Mouse (Mus musculus) midbrain, embryonic 15.5 days (tissue): Measurements from ENCODE around the gene Gm3045. TPM values are rescaled to one million over a fixed set of nuclear protein-coding genes. Genes with fewer than 3 reads are reported as not detected.

Source experiments
- ATAC-seq: fragments of 200-750 bp; cut with Nextera tagmentation; replicated peaks from 2 replicates; pipeline ENCODE4 v1.8.0; 2017; ENCODE audit warnings: moderate TSS enrichment
- H3K27ac ChIP-seq: fragments of 300-500 bp; sonication (generic); 2 replicates; pipeline ENCODE4 v1.5.1; 2015; ENCODE audit warnings: mild to moderate bottlenecking, inconsistent platforms
- H3K27me3 ChIP-seq: fragments of 300-500 bp; sonication (generic); replicated peaks from 2 replicates; pipeline ENCODE4 v1.6.1; 2015; ENCODE audit warnings: inconsistent platforms
- H3K36me3 ChIP-seq: fragments of 300-500 bp; sonication (generic); replicated peaks from 2 replicates; pipeline ENCODE4 v1.6.1; 2015; ENCODE audit warnings: inconsistent platforms
- H3K4me1 ChIP-seq: fragments of 300-500 bp; sonication (generic); 2 replicates; pipeline ENCODE4 v1.6.1; 2015; ENCODE audit warnings: inconsistent platforms
- H3K4me2 ChIP-seq: fragments of 300-500 bp; sonication (generic); 2 replicates; pipeline ENCODE4 v1.6.1; 2015; ENCODE audit warnings: inconsistent platforms, mild to moderate bottlenecking, moderate library complexity
- H3K4me3 ChIP-seq: fragments of 300-500 bp; sonication (generic); 2 replicates; pipeline ENCODE4 v1.5.1; 2015; ENCODE audit warnings: mild to moderate bottlenecking, inconsistent platforms
- H3K9ac ChIP-seq: fragments of 300-500 bp; sonication (generic); 2 replicates; pipeline ENCODE4 v1.6.1; 2015; ENCODE audit warnings: mild to moderate bottlenecking, inconsistent platforms
- H3K9me3 ChIP-seq: fragments of 300-500 bp; sonication (generic); 2 replicates; pipeline ENCODE4 v1.6.1; 2016; ENCODE audit warnings: inconsistent platforms
- WGBS: fragments of 180-500 bp; shearing (Covaris S2); methylation state at CpG from one replicate; pipeline ENCODE4 v1.1.7; 2015; ENCODE audit warnings: mixed read lengths; 5-methylcytosine and 5-hydroxymethylcytosine counted together
- polyA plus RNA-seq: library from polyadenylated mRNA; unstranded; fragments of >200 nt; fragmentation: Nextera tagmentation; extraction: Ambion mirVana; gene quantifications from 2 replicates; pipeline ENCODE4 v1.2.1, GENCODE M21; 2015

The Gm3045 gene
- not detected in 2 replicates for polyA plus RNA-seq

DNA sequence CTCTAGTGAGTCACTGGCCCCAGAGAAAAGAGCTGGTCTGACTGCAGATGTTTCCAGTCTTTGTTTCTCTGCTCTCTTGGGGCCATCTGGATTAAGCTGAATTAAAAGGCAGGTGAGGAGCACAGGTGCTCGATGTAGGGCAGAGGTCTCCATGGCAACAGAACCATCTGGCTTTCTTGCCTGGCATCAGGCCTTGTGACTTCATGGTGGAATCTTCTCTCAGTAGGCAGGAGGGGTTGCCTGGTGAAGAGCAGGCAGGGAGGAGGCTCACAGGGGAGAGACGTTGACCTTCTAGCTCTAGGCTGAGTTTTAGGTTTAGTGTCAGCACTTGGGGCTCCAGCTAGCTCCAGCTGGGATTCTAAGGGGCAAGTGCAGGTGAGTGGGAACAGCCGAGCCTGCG, at the start of gene Gm3045:
Gene Gm3045, plus strand, starts transcription at position 230 of the 400 bp plus-strand sequence.
- H3K9ac ChIP-seq = no peak within 1 kb of the TSS
- no peaks in the 10 kb centered on the region for H3K9me3 ChIP-seq
- no peak for ATAC-seq
- H3K27ac ChIP-seq = no peak within 1 kb of the TSS
- no peak within 1 kb of the TSS for H3K4me3 ChIP-seq
- 75% methylated on average over 4 of the region's 4 CpGs for WGBS
- no peaks in the 10 kb centered on the region for H3K36me3 ChIP-seq
- peaks cover 12% of the 10 kb centered on the region for H3K27me3 ChIP-seq
- H3K4me1 ChIP-seq = peaks cover 8% of the 10 kb centered on the region; the same call in 1 of the 2 replicates
- no peak within 1 kb of the TSS for H3K4me2 ChIP-seq

DNA sequence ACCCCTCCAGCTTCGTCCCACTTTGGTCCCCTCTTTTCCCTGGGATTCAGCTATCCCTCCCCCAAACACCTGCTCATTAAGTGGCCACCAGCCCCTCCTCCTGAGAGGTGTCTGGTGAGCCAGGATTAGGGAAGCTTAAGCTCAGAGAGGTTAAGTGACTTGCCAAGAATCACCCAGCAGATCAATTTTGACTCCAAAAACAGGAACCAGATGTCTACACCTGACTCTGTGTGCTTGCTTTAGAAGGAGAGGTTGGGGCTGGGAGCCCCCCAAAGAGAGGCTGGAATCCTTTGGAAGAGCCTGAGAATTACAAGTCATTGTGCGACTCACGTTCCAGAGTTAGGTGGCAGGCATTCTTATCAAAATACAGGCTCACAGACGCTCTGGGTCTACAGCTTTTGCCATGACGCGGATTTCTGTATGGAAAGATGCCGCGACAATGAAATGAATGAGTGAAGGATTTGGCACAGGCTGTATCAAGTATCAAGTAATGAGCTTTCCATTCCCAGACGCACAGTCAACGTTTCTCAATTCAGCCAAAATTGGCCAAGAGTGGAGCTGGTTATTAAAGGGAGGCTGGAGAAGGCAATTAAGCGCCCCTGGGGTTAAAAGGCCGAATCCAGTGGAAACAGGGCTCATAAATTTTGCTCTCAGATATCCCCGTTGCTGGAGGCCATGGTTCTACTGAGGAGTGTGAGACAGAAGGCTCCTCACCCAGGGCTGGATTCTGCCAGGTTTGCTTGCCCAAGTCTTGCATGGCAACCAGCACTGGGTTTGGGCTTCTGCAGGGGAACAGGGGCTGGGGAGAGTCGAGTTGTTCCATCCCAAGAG, 45.3 kb upstream of the Gm3045 start:
- no peaks in the 10 kb centered on the region for H3K36me3 ChIP-seq
- H3K9me3 ChIP-seq = no peaks in the 10 kb centered on the region
- ATAC-seq = no peak
- no peak overlapping the region for H3K27ac ChIP-seq
- no peak overlapping the region for H3K4me2 ChIP-seq
- H3K4me3 ChIP-seq = no peak overlapping the region
- no peaks in the 10 kb centered on the region for H3K4me1 ChIP-seq
- H3K9ac ChIP-seq = no peak overlapping the region
- 69% methylated on average over 14 of the region's 14 CpGs for WGBS
- H3K27me3 ChIP-seq = no peaks in the 10 kb centered on the region

DNA sequence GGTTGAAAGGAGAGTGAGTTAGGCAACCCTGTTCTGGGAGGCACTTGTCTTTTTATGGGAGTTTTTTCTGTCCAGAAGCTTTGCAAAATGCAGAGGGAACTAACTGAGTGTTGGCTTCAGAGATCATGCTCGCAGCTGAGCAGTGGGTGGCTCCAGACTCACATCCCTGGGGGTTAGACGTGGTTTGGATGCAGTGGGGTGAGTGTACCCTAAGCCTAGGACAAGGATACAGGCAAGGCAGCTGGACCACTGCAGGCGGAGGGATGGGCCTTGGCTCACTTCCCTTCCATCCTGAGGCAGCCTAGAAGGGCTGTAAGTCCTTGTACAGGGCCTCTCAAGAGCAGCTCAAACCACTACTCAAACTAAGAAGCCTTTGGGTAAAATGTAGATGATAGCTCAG, 43.0 kb upstream of the Gm3045 start:
- H3K9me3 ChIP-seq = no peaks in the 10 kb centered on the region
- no peak for ATAC-seq
- H3K27me3 ChIP-seq = no peaks in the 10 kb centered on the region
- no peak overlapping the region for H3K9ac ChIP-seq
- WGBS = 86% methylated on average over 3 of the region's 3 CpGs
- no peak overlapping the region for H3K27ac ChIP-seq
- no peak overlapping the region for H3K4me3 ChIP-seq
- H3K4me2 ChIP-seq = no peak overlapping the region
- H3K4me1 ChIP-seq = no peaks in the 10 kb centered on the region
- H3K36me3 ChIP-seq = no peaks in the 10 kb centered on the region

DNA sequence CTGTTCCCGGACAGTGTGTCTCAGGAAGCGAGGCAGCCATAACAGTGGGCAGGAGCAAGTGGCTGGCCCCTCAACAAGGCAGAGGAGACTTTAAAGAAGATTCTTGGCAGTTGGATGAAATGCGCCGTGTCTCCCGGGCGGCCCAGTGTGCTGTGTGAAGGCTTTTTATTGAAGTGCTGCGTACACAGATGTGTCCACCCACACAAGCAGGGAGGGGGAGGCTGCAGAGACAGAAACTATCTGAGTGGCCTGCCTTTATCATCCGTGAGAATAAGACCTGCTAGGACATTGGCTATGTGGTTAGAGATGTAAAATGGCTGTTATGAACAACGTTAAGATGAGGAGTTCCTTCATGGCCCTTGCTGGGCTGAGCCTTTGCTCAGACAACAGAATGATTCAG, 40.0 kb upstream of the Gm3045 start:
- Histone ChIP-seq H3K9ac (no peak overlapping the region), H3K4me2 (no peak overlapping the region), H3K9me3 (no peaks in the 10 kb centered on the region), H3K4me3 (no peak overlapping the region), H3K36me3 (no peaks in the 10 kb centered on the region), H3K27ac (no peak overlapping the region), H3K27me3 (no peaks in the 10 kb centered on the region), H3K4me1 (no peaks in the 10 kb centered on the region)
- 67% methylated on average over 9 of the region's 9 CpGs for WGBS
- ATAC-seq = no peak

DNA sequence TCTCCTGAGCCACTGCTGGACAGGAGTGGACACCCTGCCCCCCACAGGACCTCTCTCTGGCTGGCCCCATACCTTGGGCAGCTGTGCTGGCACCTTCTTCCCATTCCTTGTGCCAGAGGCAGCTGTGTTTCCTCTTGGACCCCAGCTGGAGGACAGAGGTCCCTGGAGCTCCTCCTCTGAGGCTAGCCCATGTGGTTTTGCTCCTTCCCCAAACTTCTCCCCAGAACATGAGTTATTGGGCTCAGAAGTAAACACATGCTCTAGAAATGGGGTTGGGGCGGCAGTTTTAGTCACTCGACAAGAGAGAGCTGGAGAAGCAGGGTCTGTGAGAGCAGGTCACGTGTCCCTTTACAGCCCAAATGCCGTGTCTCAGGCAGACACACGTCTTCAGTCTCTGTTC, 39.0 kb upstream of the Gm3045 start:
- no peaks in the 10 kb centered on the region for H3K9me3 ChIP-seq
- H3K36me3 ChIP-seq = no peaks in the 10 kb centered on the region
- H3K27me3 ChIP-seq = no peaks in the 10 kb centered on the region
- no peak overlapping the region for H3K4me3 ChIP-seq
- no peak overlapping the region for H3K4me2 ChIP-seq
- no peak overlapping the region for H3K9ac ChIP-seq
- H3K27ac ChIP-seq = no peak overlapping the region
- H3K4me1 ChIP-seq = no peaks in the 10 kb centered on the region
- WGBS = 87% methylated on average over 5 of the region's 5 CpGs
- no peak for ATAC-seq

DNA sequence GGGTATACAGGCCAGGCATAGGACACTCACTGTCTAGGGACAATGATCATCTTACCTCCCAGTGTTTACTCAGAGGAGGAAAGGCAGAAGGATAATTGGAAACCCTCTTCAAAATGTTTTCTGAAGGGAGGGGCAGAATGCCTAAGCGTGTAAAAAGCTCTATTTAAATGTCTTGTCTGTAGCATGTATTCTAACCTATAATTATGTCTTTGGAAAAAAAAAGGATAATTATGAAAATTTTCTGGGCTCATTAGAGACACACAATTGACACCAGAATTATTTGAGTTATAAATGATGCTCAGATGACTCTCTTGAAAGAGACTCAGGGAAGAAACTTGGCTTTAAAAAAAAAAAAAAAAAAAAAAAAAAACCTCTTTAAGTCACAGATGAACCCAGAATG, 38.4 kb upstream of the Gm3045 start:
- no peaks in the 10 kb centered on the region for H3K4me1 ChIP-seq
- H3K27me3 ChIP-seq = no peaks in the 10 kb centered on the region
- no peak overlapping the region for H3K4me2 ChIP-seq
- H3K4me3 ChIP-seq = no peak overlapping the region
- no peaks in the 10 kb centered on the region for H3K9me3 ChIP-seq
- ATAC-seq = no peak
- H3K27ac ChIP-seq = no peak overlapping the region
- 74% methylated on average over 1 of the region's 1 CpGs for WGBS
- no peak overlapping the region for H3K9ac ChIP-seq
- no peaks in the 10 kb centered on the region for H3K36me3 ChIP-seq

DNA sequence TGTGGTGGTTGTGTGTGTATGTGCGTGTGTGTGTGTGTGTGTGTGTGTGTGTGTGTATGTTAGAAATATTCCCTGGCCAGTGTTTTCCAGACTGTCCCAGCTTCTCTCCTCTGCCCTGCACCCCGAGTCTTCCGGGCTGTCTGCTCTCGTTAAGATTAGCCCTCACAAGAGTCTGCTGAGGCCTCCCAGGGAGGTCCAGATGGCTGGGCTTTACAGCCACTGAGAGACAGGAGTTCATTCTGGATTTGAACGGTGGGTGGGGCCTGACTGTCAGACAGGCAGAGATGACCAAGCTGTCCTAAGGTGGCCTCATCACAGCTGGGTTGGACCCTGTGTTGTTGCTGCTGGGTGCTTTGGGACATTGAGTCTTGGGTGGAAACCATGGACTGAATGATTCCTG, 28.8 kb upstream of the Gm3045 start:
- H3K9me3 ChIP-seq = no peaks in the 10 kb centered on the region
- H3K27me3 ChIP-seq = no peaks in the 10 kb centered on the region
- no peaks in the 10 kb centered on the region for H3K36me3 ChIP-seq
- H3K4me1 ChIP-seq = no peaks in the 10 kb centered on the region
- H3K9ac ChIP-seq = no peak overlapping the region
- no peak overlapping the region for H3K4me3 ChIP-seq
- ATAC-seq = no peak
- H3K4me2 ChIP-seq = no peak overlapping the region
- H3K27ac ChIP-seq = no peak overlapping the region
- 43% methylated on average over 5 of the region's 5 CpGs for WGBS

DNA sequence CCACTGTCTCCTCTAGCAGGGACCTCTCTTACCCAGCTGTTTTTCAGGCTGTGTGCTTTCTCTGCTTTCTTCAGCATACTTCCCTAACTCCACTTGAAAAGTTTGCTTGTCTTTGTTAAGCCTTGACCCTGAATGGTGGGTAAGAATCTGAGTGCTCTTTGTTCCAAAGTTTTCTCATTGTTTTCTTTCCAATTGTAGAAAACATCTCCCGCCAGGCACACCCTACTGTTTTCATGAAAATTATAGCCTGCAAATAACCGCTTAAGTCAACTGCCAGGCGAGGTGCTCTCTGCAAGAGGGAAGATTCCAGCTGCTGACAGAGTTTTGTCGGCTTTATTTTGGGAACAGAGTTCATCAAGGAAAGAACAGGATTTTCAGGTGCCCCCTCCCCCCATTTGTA, 25.2 kb upstream of the Gm3045 start:
- ATAC-seq = no peak
- Histone ChIP-seq H3K9me3 (no peaks in the 10 kb centered on the region), H3K4me1 (no peaks in the 10 kb centered on the region), H3K4me2 (no peak overlapping the region), H3K27me3 (no peaks in the 10 kb centered on the region), H3K36me3 (no peaks in the 10 kb centered on the region), H3K4me3 (no peak overlapping the region), H3K27ac (no peak overlapping the region), H3K9ac (no peak overlapping the region)
- WGBS = 57% methylated on average over 4 of the region's 4 CpGs

DNA sequence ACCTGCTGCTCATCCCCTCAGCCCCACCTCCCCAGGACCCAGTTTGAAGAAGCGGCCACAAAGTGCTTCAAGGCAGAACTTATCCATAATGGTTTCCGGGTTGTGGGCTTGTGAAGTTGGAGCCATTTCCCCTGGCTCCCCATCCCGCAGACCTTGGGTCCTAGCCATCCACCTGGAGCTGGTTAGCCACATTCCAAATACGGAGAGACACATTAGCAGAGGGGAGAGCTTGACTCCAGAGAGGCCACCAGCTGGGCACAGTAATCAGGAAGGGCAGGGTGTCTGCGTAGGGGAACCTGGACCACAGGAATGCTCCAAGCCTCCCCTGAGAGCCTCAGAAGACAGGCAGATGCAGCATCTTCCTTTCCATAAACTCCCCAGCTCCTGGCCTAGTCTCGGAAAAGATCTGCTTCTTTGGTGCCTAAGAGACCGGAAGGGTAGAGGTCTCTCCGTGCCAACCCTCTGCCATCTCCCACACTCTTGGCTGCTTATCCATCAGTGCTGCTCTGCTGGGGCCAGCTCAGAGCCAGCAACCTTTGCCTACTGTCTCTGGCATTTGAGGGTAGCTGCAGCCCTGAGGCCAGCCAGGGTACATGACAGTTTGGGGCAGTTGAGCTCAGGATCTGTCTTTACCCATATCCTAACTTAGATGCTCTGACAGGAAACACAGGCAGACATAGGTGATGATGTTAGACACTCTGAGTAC, 22.9 kb upstream of the Gm3045 start:
- H3K4me1 ChIP-seq = no peaks in the 10 kb centered on the region
- H3K4me2 ChIP-seq = no peak overlapping the region
- 81% methylated on average over 8 of the region's 8 CpGs for WGBS
- H3K9me3 ChIP-seq = no peaks in the 10 kb centered on the region
- no peak overlapping the region for H3K4me3 ChIP-seq
- H3K27ac ChIP-seq = no peak overlapping the region
- no peaks in the 10 kb centered on the region for H3K27me3 ChIP-seq
- no peak overlapping the region for H3K9ac ChIP-seq
- H3K36me3 ChIP-seq = no peaks in the 10 kb centered on the region
- no peak for ATAC-seq

DNA sequence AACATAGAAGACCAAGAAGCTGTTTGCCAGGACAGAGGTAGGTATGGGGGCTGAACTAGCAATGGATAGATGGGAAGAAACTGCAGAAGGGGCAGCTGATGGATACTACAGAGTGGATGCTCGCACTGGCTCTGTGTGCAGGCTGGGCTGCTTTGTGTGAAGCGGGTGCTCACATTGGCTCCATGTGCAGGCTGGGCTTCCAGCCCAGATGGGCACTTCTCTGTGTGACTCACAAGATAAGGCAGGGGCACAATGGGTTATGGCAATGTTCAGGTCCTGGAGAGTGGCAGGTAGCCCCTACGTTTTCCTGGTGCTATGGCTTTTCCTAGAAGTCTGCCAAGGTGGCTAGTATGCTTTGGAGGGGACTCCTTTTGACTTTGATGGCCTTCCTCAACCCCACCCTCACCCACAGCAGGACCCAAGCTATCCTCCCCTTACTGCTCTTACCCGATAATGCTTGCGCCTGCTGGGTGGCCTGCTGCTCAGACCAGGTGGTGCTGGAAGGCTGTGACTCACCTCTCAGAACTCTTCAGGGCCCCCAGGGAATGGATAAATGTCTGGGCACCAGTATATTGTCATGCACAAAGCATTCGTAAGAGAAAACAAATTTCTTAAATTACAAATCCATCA, 21.8 kb upstream of the Gm3045 start:
- no peak overlapping the region for H3K4me3 ChIP-seq
- no peaks in the 10 kb centered on the region for H3K36me3 ChIP-seq
- no peaks in the 10 kb centered on the region for H3K27me3 ChIP-seq
- H3K4me2 ChIP-seq = no peak overlapping the region
- no peak for ATAC-seq
- no peak overlapping the region for H3K27ac ChIP-seq
- no peaks in the 10 kb centered on the region for H3K9me3 ChIP-seq
- no peak overlapping the region for H3K9ac ChIP-seq
- no peaks in the 10 kb centered on the region for H3K4me1 ChIP-seq
- 73% methylated on average over 6 of the region's 6 CpGs for WGBS

DNA sequence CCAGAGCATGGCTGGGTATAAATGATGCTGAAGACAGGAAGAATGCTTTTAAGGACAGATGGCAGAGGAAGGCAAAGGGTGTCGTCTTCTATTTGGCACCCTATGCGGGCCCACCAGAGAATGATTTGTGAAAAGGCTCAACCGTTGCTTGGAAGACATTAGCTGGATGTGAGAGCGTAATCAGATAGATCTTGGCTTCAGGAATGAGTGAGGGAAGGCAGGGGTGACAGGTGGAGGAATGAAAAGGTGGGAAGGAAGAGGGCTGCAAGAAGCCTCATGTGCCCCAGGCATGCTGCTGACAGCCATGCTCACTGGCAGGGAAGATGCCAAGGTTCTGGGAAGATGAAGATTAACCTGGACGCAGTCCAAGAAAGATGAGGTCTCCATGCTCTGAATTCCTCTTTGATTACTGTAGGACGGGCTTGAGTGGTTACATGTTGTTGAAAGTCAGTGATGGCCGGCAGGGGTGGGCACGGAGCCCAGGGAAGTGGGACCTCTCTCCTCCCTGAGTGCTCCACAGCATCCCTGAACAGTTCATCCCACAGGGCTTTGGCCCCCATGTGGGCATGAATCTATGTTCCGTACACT, 14.0 kb upstream of the Gm3045 start:
- ATAC-seq = no peak
- H3K36me3 ChIP-seq = no peaks in the 10 kb centered on the region
- H3K9me3 ChIP-seq = no peaks in the 10 kb centered on the region
- 84% methylated on average over 9 of the region's 9 CpGs for WGBS
- H3K27ac ChIP-seq = no peak overlapping the region
- H3K4me1 ChIP-seq = no peaks in the 10 kb centered on the region
- no peak overlapping the region for H3K4me2 ChIP-seq
- no peak overlapping the region for H3K9ac ChIP-seq
- H3K27me3 ChIP-seq = 0 out of 2 replicates have a peak, but pooled peaks cover under 1% of the 10 kb centered on the region
- no peak overlapping the region for H3K4me3 ChIP-seq
